8 mouse cellular contexts compared by ENCODE assay signal in the genomic region with DNA sequence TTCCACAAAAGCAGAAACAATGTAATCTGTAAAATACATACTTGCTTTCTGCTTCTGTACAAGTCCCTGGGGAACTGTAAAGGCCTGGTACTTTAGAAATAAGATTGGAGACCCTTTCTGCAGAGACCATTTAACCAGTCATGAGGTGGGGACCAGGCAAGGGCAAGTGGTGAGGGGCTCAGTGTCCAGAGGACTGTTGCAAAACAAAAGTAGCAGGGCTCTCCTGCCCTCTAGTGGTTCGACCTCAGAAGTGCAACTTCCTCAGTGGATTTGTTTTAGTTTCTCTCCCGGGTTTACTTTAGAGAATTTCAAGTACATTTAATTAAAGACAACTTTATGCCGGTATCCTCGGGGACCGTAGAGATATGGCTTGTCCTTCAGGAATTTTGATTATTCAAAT.
DNase-seq lines count a peak whose midpoint lies in the region; ATAC-seq and TF ChIP-seq lines count a peak whose summit lies in the region.

No protein-coding gene starts in this region.

- H3K36me3 ChIP-seq in ES-E14 (ENCODE audit: control insufficient read depth, insufficient read depth, low read length, poor library complexity, severe bottlenecking): no peaks in the 10 kb centered on the region

- DNase-seq in A20 (ENCODE audit: low read depth, low spot score) (peak; percentile 34), ES-E14 (ENCODE audit: low read depth, low spot score) (peak; percentile 59)
- DNase-seq in cerebellum, postnatal 10 days: peak; percentile 77
- DNase-seq in frontal cortex, postnatal 36 days (ENCODE audit: low spot score in 2 of 2): peak; percentile 54 to 57
- DNase-seq in layer of hippocampus, adult 18-20 months (ENCODE audit: low spot score in 2 of 2): peak; percentile 17 to 75
- peak; percentile 48 for DNase-seq in lung, postnatal 14 days
- DNase-seq in right cerebral cortex, postnatal 36 days (ENCODE audit: low spot score in 2 of 2): peak; percentile 31 to 32

- no peak for ATAC-seq in activated CD4-positive, CD25-positive, alpha-beta regulatory T cell, adult 4 months

- no peak overlapping the region for H3K4me3 ChIP-seq in ES-E14 (ENCODE audit: insufficient read depth in 1 of 2, low read depth in 1 of 2, low read length in 2 of 2, poor library complexity in 1 of 2, severe bottlenecking in 1 of 2)

- H3K4me1 ChIP-seq in ES-E14 (ENCODE audit: control insufficient read depth in 2 of 2, insufficient read depth in 2 of 2, low read length in 2 of 2, poor library complexity in 1 of 2): no peaks in the 10 kb centered on the region

- H3K9me3 ChIP-seq in ES-E14 (ENCODE audit: control insufficient read depth, insufficient read depth, low read depth, low read length): no peaks in the 10 kb centered on the region

- H3K27ac ChIP-seq in ES-E14 (ENCODE audit: insufficient read depth, low read depth, low read length, poor library complexity, severe bottlenecking): no peak overlapping the region

- no peak overlapping the region for H3K9ac ChIP-seq in ES-E14 (ENCODE audit: insufficient read depth, low read depth, low read length, poor library complexity, severe bottlenecking)

- in situ Hi-C loops in ES-E14 (cut with MboI; ENCODE audit: low sequenced_read_pairs in 2 of 2, unreplicated experiment in 2 of 2): loop anchor here in 1 of 2 experiments (25.0 kb wide), 1 partner anchor 390 kb away; no protein-coding TSS in a partner anchor

TF ChIP-seq in ES-E14, 5 proteins besides CTCF, POLR2A, EP300 and RAD21:
- no peak for TF ChIP-seq ZNF384 (IDR thresholded peaks at IDR 0.05; ENCODE audit: low read depth, low read length)
- no peak for TF ChIP-seq MAFK (IDR thresholded peaks at IDR 0.05; ENCODE audit: insufficient read depth, low read depth, low read length)
- TF ChIP-seq ZC3H11A (IDR thresholded peaks at IDR 0.05; ENCODE audit: borderline replicate concordance, low read depth, low read length): peak; percentile 65; the same call in 1 of the 2 replicates
- TF ChIP-seq CHD2 (IDR thresholded peaks at IDR 0.05; ENCODE audit: low read depth, low read length): no peak
- no peak for TF ChIP-seq HCFC1 (IDR thresholded peaks at IDR 0.05; ENCODE audit: borderline replicate concordance, insufficient read depth, low read length)
